Mouse (Mus musculus): ENCODE measurements around the gene Nt5dc2.

- TF ChIP-seq POLR2A (IDR thresholded peaks at IDR 0.05; ENCODE audit: borderline replicate concordance, insufficient read depth, low read length) = no peak
- TF ChIP-seq CTCF (IDR thresholded peaks at IDR 0.05; ENCODE audit: borderline replicate concordance, insufficient read depth, low read depth, low read length) = no peak
Observed at GRCm38 (mm10) chr14:31105156-31105555, 25.7 kb upstream of the Nt5dc2 start.

Measured in cerebellum, adult 2 months (tissue).